Mouse (Mus musculus) heart, embryonic 16.5 days (tissue): ENCODE measurements around the gene Rxra. TPM values are rescaled to one million over a fixed set of nuclear protein-coding genes. Genes with fewer than 3 reads are reported as not detected.

Experiments
- ATAC-seq: fragments of 200-750 bp; cut with Nextera tagmentation; replicated peaks from 2 replicates; pipeline ENCODE4 v1.8.0; 2017; ENCODE audit warnings: moderate number of reproducible peaks; ENCODE audit not compliant: insufficient read depth, low FRiP score; ENCODE audit errors: extremely low read depth
- H3K27ac ChIP-seq: fragments of 300-500 bp; sonication (generic); 2 replicates; pipeline ENCODE4 v1.5.1; 2014; ENCODE audit warnings: mild to moderate bottlenecking, low read length, control low read depth, moderate library complexity
- H3K27me3 ChIP-seq: fragments of 300-500 bp; sonication (generic); 2 replicates; pipeline ENCODE4 v1.6.1; 2014; ENCODE audit warnings: low read length, mixed read lengths; ENCODE audit not compliant: control insufficient read depth, insufficient read depth
- H3K36me3 ChIP-seq: fragments of 300-500 bp; sonication (generic); 2 replicates; pipeline ENCODE4 v1.6.1; 2014; ENCODE audit not compliant: control insufficient read depth, insufficient read depth
- H3K4me1 ChIP-seq: fragments of 300-500 bp; sonication (generic); 2 replicates; pipeline ENCODE4 v1.6.1; 2014; ENCODE audit warnings: low read length, mixed read lengths; ENCODE audit not compliant: control insufficient read depth, insufficient read depth
- H3K4me2 ChIP-seq: fragments of 300-500 bp; sonication (generic); 2 replicates; pipeline ENCODE4 v1.6.1; 2014; ENCODE audit warnings: low read depth, mild to moderate bottlenecking, control low read depth, low read length
- H3K4me3 ChIP-seq: fragments of 300-500 bp; sonication (generic); 2 replicates; pipeline ENCODE4 v1.5.1; 2014; ENCODE audit warnings: mild to moderate bottlenecking, control low read depth, low read length
- H3K9ac ChIP-seq: fragments of 300-500 bp; sonication (generic); 2 replicates; pipeline ENCODE4 v1.6.1; 2014; ENCODE audit warnings: low read length, control low read depth
- H3K9me3 ChIP-seq: fragments of 300-500 bp; sonication (generic); replicated peaks from 2 replicates; pipeline ENCODE4 v1.6.1; 2016; ENCODE audit warnings: low read length; ENCODE audit not compliant: control insufficient read depth
- WGBS: fragments of 180-500 bp; shearing (Covaris S2); extraction: QIAGEN DNeasy Blood & Tissue Kit; methylation state at CpG from one replicate; pipeline ENCODE4 v1.1.7; 2014; 5-methylcytosine and 5-hydroxymethylcytosine counted together
- polyA plus RNA-seq: library from polyadenylated mRNA; unstranded; fragments of >200 nt; fragmentation: Nextera tagmentation; extraction: Ambion mirVana; gene quantifications from 2 replicates; pipeline ENCODE4 v1.2.1, GENCODE M21; 2015

Gene Rxra
- polyA plus RNA-seq, 1 experiment from 2014 or later: 6.6 TPM

- no peak for ATAC-seq
- WGBS: 76% methylated on average over 2 of the region's 2 CpGs
- Histone ChIP-seq H3K9ac (no peak overlapping the region), H3K4me3 (no peak overlapping the region), H3K36me3 (peaks cover 27% of the 10 kb centered on the region), H3K27me3 (no peaks in the 10 kb centered on the region), H3K4me1 (peaks cover 50% of the 10 kb centered on the region), H3K27ac (no peak overlapping the region), H3K9me3 (no peaks in the 10 kb centered on the region), H3K4me2 (no peak overlapping the region)
These were observed 70.6 kb downstream of the Rxra start for GRCm38 (mm10) chr2:27746854-27747253.

DNA sequence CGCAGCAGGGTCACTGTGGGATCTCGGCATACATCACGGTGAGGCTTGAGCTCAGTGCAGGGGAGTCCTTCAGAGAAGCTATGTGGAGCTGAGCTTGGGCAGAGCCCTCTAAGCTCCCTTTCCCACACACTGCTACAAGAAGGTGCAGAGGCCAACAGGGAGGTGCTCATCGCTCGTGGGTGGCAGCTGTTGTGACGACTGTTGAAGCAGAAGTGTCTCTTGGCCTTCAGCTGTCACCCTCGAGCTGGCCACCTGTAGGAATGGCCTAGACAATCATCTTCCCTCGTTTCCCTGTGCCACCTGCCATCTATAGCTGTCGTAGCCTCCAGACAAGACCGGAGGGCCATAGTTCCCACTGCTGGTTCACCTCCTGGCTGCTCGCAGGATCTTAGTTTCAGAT lies 72.7 kb downstream of the Rxra start:
- ATAC-seq: no peak
- H3K9ac ChIP-seq: no peak overlapping the region
- H3K4me2 ChIP-seq: no peak overlapping the region
- peaks cover 18% of the 10 kb centered on the region for H3K36me3 ChIP-seq
- no peaks in the 10 kb centered on the region for H3K9me3 ChIP-seq
- H3K4me1 ChIP-seq: peaks cover 53% of the 10 kb centered on the region
- no peaks in the 10 kb centered on the region for H3K27me3 ChIP-seq
- H3K27ac ChIP-seq: no peak overlapping the region
- no peak overlapping the region for H3K4me3 ChIP-seq
- 81% methylated on average over 11 of the region's 11 CpGs for WGBS

- H3K4me1 ChIP-seq: peaks cover 39% of the 10 kb centered on the region
These were observed 74.3 kb downstream of the Rxra start for GRCm38 (mm10) chr2:27750399-27751134.

GRCm38 (mm10) chr2:27751135-27751519 lies 74.9 kb downstream of the Rxra start:
- H3K4me2 ChIP-seq: no peak overlapping the region
- no peak overlapping the region for H3K4me3 ChIP-seq
- 0 out of 2 replicates have a peak overlapping the region, but pooled peaks have one; percentile 11 for H3K27ac ChIP-seq
- H3K36me3 ChIP-seq: peaks cover 33% of the 10 kb centered on the region
- H3K4me1 ChIP-seq: peaks cover 36% of the 10 kb centered on the region
- WGBS: 29% methylated on average over 7 of the region's 7 CpGs
- no peak overlapping the region for H3K9ac ChIP-seq
- no peaks in the 10 kb centered on the region for H3K9me3 ChIP-seq
- H3K27me3 ChIP-seq: no peaks in the 10 kb centered on the region
- ATAC-seq: 0 out of 2 replicates have a peak, but pooled peaks have one; percentile 21

More at GRCm38 (mm10) chr2:27750399-27751134, 74.3 kb downstream of the Rxra start:
- H3K4me2 ChIP-seq: no peak overlapping the region
- H3K9ac ChIP-seq: no peak overlapping the region
- ATAC-seq: no peak
- WGBS: 65% methylated on average over 12 of the region's 12 CpGs
- no peaks in the 10 kb centered on the region for H3K9me3 ChIP-seq
- H3K4me3 ChIP-seq: no peak overlapping the region
- H3K36me3 ChIP-seq: peaks cover 28% of the 10 kb centered on the region
- no peaks in the 10 kb centered on the region for H3K27me3 ChIP-seq
- 0 out of 2 replicates have a peak overlapping the region, but pooled peaks have one; percentile 11 for H3K27ac ChIP-seq

GRCm38 (mm10) chr2:27751803-27752202 lies 75.6 kb downstream of the Rxra start:
- H3K9ac ChIP-seq: 0 out of 2 replicates have a peak overlapping the region, but pooled peaks have one; percentile 7
- no peaks in the 10 kb centered on the region for H3K9me3 ChIP-seq
- no peak overlapping the region for H3K27ac ChIP-seq
- peak; percentile 35; the same call in 1 of the 2 replicates for ATAC-seq
- H3K4me3 ChIP-seq: no peak overlapping the region
- H3K4me1 ChIP-seq: peaks cover 30% of the 10 kb centered on the region
- no peak overlapping the region for H3K4me2 ChIP-seq
- H3K36me3 ChIP-seq: peaks cover 36% of the 10 kb centered on the region
- H3K27me3 ChIP-seq: no peaks in the 10 kb centered on the region
- 40% methylated on average over 4 of the region's 4 CpGs for WGBS

DNA sequence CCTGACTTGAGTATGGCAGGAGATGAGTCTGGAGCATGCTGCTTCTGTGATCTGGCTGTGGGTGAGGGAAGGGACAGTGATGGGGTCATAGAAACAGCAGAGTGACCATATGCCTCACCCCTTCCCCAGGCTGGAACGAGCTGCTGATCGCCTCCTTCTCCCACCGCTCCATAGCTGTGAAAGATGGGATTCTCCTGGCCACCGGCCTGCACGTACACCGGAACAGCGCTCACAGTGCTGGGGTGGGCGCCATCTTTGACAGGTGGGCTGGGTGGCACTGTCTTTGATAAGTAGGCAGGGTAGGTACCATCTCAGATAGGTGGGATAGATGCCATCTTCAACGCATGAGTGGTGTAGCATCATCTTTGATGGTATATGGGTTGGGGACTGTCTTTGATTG lies 77.9 kb downstream of the Rxra start:
- Histone ChIP-seq H3K27me3 (no peaks in the 10 kb centered on the region), H3K9me3 (no peaks in the 10 kb centered on the region), H3K36me3 (peaks cover 27% of the 10 kb centered on the region), H3K4me1 (peaks cover 46% of the 10 kb centered on the region), H3K9ac (no peak overlapping the region), H3K27ac (no peak overlapping the region), H3K4me3 (no peak overlapping the region), H3K4me2 (no peak overlapping the region)
- no peak for ATAC-seq
- 96% methylated on average over 9 of the region's 9 CpGs for WGBS

GRCm38 (mm10) chr2:27755986-27756641 lies 79.9 kb downstream of the Rxra start:
- Histone ChIP-seq H3K27me3 (no peaks in the 10 kb centered on the region), H3K4me1 (peaks cover 44% of the 10 kb centered on the region), H3K27ac (no peak overlapping the region), H3K9me3 (no peaks in the 10 kb centered on the region), H3K36me3 (peaks cover 36% of the 10 kb centered on the region), H3K9ac (no peak overlapping the region), H3K4me2 (no peak overlapping the region), H3K4me3 (no peak overlapping the region)
- ATAC-seq: no peak
- WGBS: 72% methylated on average over 13 of the region's 13 CpGs

- Histone ChIP-seq H3K27ac (peak overlapping the region; percentile 85), H3K9me3 (no peaks in the 10 kb centered on the region), H3K4me2 (peak overlapping the region; percentile 50), H3K27me3 (no peaks in the 10 kb centered on the region), H3K4me1 (peaks cover 32% of the 10 kb centered on the region), H3K9ac (peak overlapping the region; percentile 36), H3K36me3 (peaks cover 35% of the 10 kb centered on the region), H3K4me3 (peak overlapping the region; percentile 15; the same call in 1 of the 2 replicates)
- ATAC-seq: peak; percentile 75
- 34% methylated on average over 20 of the region's 20 CpGs for WGBS
These were observed 82.4 kb downstream of the Rxra start for GRCm38 (mm10) chr2:27758414-27759301.
